11 mouse cellular contexts compared by ENCODE assay signal in genomic region chr5:107838891-107839644, GRCm38 (mm10). TPM values are rescaled to one million over a fixed set of nuclear protein-coding genes. Genes with fewer than 3 reads are reported as not detected.
DNase-seq lines count a peak whose midpoint lies in the region; ATAC-seq and TF ChIP-seq lines count a peak whose summit lies in the region.
"Had no signal": no experiment of that assay in that cellular context is flagged by ENCODE, and none has a peak within 500 bp of the region (broad histone marks: within the 10 kb centered on the region; RNA-seq: fewer than 3 reads in every experiment).

No protein-coding gene starts in this region.

- DNase-seq in liver: peak; percentile 25
- no peak for DNase-seq in liver, embryonic 11.5 days (ENCODE audit: low spot score)
- DNase-seq in adrenal gland, postnatal 36 days: peak; percentile 66 to 68
- peak; percentile 67 to 68 for DNase-seq in heart, postnatal 10 days
- DNase-seq in skeletal muscle tissue, adult 2 months (ENCODE audit: low read depth, low spot score): peak; percentile 10
- DNase-seq in thymus, postnatal 14 days: no peak
- DNase-seq: midbrain, embryonic 14.5 days had no signal

- TF ChIP-seq CTCF in intestine, postnatal 0 days (IDR thresholded peaks at IDR 0.05; ENCODE audit: low read depth): no peak

- peaks cover 8% of the 10 kb centered on the region for H3K36me3 ChIP-seq in liver, embryonic 11.5 days (ENCODE audit: control insufficient read depth, insufficient read depth, low read length)
- H3K36me3 ChIP-seq in intestine, postnatal 0 days (ENCODE audit: control insufficient read depth, insufficient read depth): no peaks in the 10 kb centered on the region

- 42% methylated on average over 3 of the region's 3 CpGs for WGBS in liver, embryonic 11.5 days
- 30% methylated on average over 3 of the region's 3 CpGs for WGBS in intestine, postnatal 0 days

- H3K9ac ChIP-seq in liver, embryonic 11.5 days (ENCODE audit: low read depth, low read length): no peak overlapping the region
- H3K9ac ChIP-seq in intestine, postnatal 0 days (ENCODE audit: low read depth, low read length): no peak overlapping the region
- H3K9ac ChIP-seq: intestine, embryonic 15.5 days had no signal

- no peak overlapping the region for H3K4me2 ChIP-seq in liver, embryonic 11.5 days
- no peak overlapping the region for H3K4me2 ChIP-seq in intestine, postnatal 0 days (replicated peaks; ENCODE audit: low read depth)
- H3K4me2 ChIP-seq: intestine, embryonic 15.5 days had no signal

- no peak; the same call in 1 of the 2 replicates for ATAC-seq in liver, embryonic 11.5 days (replicated peaks; ENCODE audit: low FRiP score)
- ATAC-seq in intestine, postnatal 0 days: no peak
- no peak for ATAC-seq in inflammation-experienced regulatory T-cells, adult 6 months
- ATAC-seq: intestine, embryonic 15.5 days had no signal

- H3K4me1 ChIP-seq in liver, embryonic 11.5 days (replicated peaks; ENCODE audit: control insufficient read depth, insufficient read depth, low read length): peaks cover 3% of the 10 kb centered on the region; the same call in 1 of the 2 replicates
- H3K4me1 ChIP-seq in intestine, postnatal 0 days (replicated peaks; ENCODE audit: control insufficient read depth, insufficient read depth, low read length): no peaks in the 10 kb centered on the region
- H3K4me1 ChIP-seq: intestine, embryonic 15.5 days had no signal

- intact Hi-C loops in heart, postnatal 10 days (cut with DNase I): no loop called here

- H3K4me3 ChIP-seq in liver, embryonic 11.5 days (ENCODE audit: low read depth, low read length): no peak overlapping the region
- H3K4me3 ChIP-seq in intestine, postnatal 0 days (ENCODE audit: low read depth, low read length): no peak overlapping the region
- H3K4me3 ChIP-seq: intestine, embryonic 15.5 days had no signal

- H3K27me3 ChIP-seq in liver, embryonic 11.5 days (replicated peaks; ENCODE audit: control insufficient read depth, insufficient read depth, low read length): no peaks in the 10 kb centered on the region
- H3K27me3 ChIP-seq in intestine, postnatal 0 days (replicated peaks; ENCODE audit: control insufficient read depth, insufficient read depth, low read length): no peaks in the 10 kb centered on the region
- H3K27me3 ChIP-seq: intestine, embryonic 15.5 days had no signal

- H3K9me3 ChIP-seq in liver, embryonic 11.5 days (ENCODE audit: control insufficient read depth, low read length): no peaks in the 10 kb centered on the region
- no peaks in the 10 kb centered on the region for H3K9me3 ChIP-seq in intestine, postnatal 0 days (ENCODE audit: control insufficient read depth)
- H3K9me3 ChIP-seq: intestine, embryonic 15.5 days had no signal

- H3K27ac ChIP-seq in liver, embryonic 11.5 days (ENCODE audit: low read depth, low read length): no peak overlapping the region
- no peak overlapping the region for H3K27ac ChIP-seq in intestine, postnatal 0 days (ENCODE audit: low read depth, low read length)
- H3K27ac ChIP-seq: intestine, embryonic 15.5 days had no signal

RNA-seq across cellular contexts. Expression of gene Ube2d2b, which starts 9.2 kb away (rescaled TPM):
- 0.14 and 0.22 TPM in 2 replicates for polyA plus RNA-seq in liver, embryonic 11.5 days (2014; fragmentation: Nextera tagmentation; extraction: Ambion mirVana)
- total RNA-seq in adrenal gland, postnatal 36 days (2021): not detected
- total RNA-seq in heart, postnatal 10 days (2021): not detected
- 0.09 TPM in 1 of 2 replicates, not detected in the other for polyA plus RNA-seq in intestine, postnatal 0 days (2015; fragmentation: Nextera tagmentation; extraction: Ambion mirVana)
- not detected for polyA plus RNA-seq in inflammation-experienced regulatory T-cells, adult 6 months (2017; shearing (Covaris generic))
- total RNA-seq: left cerebral cortex, postnatal 25 days had no signal
- polyA plus RNA-seq: intestine, embryonic 15.5 days had no signal

RNA-seq across cellular contexts. Expression of gene Evi5, which starts 35.8 kb away (rescaled TPM):
- polyA plus RNA-seq in liver, embryonic 11.5 days (2014; fragmentation: Nextera tagmentation; extraction: Ambion mirVana): 42.3 and 48.3 TPM in 2 replicates
- total RNA-seq in adrenal gland, postnatal 36 days (2021): 10 to 100 TPM; 56.3 to 59.7 TPM
- 10 to 100 TPM; 38.8 to 39.6 TPM for total RNA-seq in heart, postnatal 10 days (2021)
- 39.7 and 41.6 TPM in 2 replicates for polyA plus RNA-seq in intestine, postnatal 0 days (2015; fragmentation: Nextera tagmentation; extraction: Ambion mirVana)
- 1 to 10 TPM in 2 of 3 experiments, under 1 TPM in 1; 0.57 to 1.3 (median 1.3) TPM for polyA plus RNA-seq in inflammation-experienced regulatory T-cells, adult 6 months (2017; shearing (Covaris generic))

Comparison
In these comparisons a context has a peak if more than half of its experiments do, and no peak if none do; other contexts are left out.
1. DNase-seq: peak in liver (single experiment), adrenal gland, postnatal 36 days (2 of 2), heart, postnatal 10 days (2 of 2) and skeletal muscle tissue, adult 2 months (single experiment); none in liver, embryonic 11.5 days (single experiment) and thymus, postnatal 14 days (single experiment).
2. RNA of gene Evi5, which starts 35.8 kb away (polyA plus RNA-seq): 42.3 to 48.3 TPM in liver, embryonic 11.5 days and 39.7 to 41.6 TPM in intestine, postnatal 0 days; 0.57 to 1.3 TPM in inflammation-experienced regulatory T-cells, adult 6 months; every median in the first group is over 10 times any median in the second.